Mouse (Mus musculus) midbrain, embryonic 12.5 days (tissue): ENCODE measurements around the gene Tbxas1. TPM values are rescaled to one million over a fixed set of nuclear protein-coding genes. Genes with fewer than 3 reads are reported as not detected.

ENCODE experiments used
- ATAC-seq: fragments of 200-750 bp; cut with Nextera tagmentation; 2 replicates; pipeline ENCODE4 v1.8.0; 2017; ENCODE audit warnings: low read depth, moderate TSS enrichment, moderate library complexity; ENCODE audit not compliant: low FRiP score
- H3K27ac ChIP-seq: fragments of 300-500 bp; sonication (generic); replicated peaks from 2 replicates; pipeline ENCODE4 v1.5.1; 2016; ENCODE audit warnings: mild to moderate bottlenecking
- H3K27me3 ChIP-seq: fragments of 300-500 bp; sonication (generic); 2 replicates; pipeline ENCODE4 v1.6.1; 2016; ENCODE audit warnings: mild to moderate bottlenecking
- H3K36me3 ChIP-seq: fragments of 300-500 bp; sonication (generic); 2 replicates; pipeline ENCODE4 v1.6.1; 2016
- H3K4me1 ChIP-seq: fragments of 300-500 bp; sonication (generic); 2 replicates; pipeline ENCODE4 v1.6.1; 2016
- H3K4me2 ChIP-seq: fragments of 300-500 bp; sonication (generic); replicated peaks from 2 replicates; pipeline ENCODE4 v1.6.1; 2016; ENCODE audit warnings: mild to moderate bottlenecking, moderate library complexity
- H3K4me3 ChIP-seq: fragments of 300-500 bp; sonication (generic); 2 replicates; pipeline ENCODE4 v1.5.1; 2016; ENCODE audit warnings: mild to moderate bottlenecking
- H3K9ac ChIP-seq: fragments of 300-500 bp; sonication (generic); replicated peaks from 2 replicates; pipeline ENCODE4 v1.6.1; 2016; ENCODE audit warnings: mild to moderate bottlenecking, moderate library complexity
- H3K9me3 ChIP-seq: fragments of 300-500 bp; sonication (generic); 2 replicates; pipeline ENCODE4 v1.6.1; 2016; ENCODE audit warnings: mild to moderate bottlenecking
- WGBS: fragments of 180-500 bp; shearing (Covaris S2); methylation state at CpG from one replicate; pipeline ENCODE4 v1.1.7; 2016; 5-methylcytosine and 5-hydroxymethylcytosine counted together
- polyA plus RNA-seq: library from polyadenylated mRNA; unstranded; fragments of >200 nt; fragmentation: Nextera tagmentation; extraction: Ambion mirVana; gene quantifications from 2 replicates; pipeline ENCODE4 v1.2.1, GENCODE M21; 2016

Gene Tbxas1
- polyA plus RNA-seq, 1 experiment from 2014 or later: 2.2 TPM

DNA sequence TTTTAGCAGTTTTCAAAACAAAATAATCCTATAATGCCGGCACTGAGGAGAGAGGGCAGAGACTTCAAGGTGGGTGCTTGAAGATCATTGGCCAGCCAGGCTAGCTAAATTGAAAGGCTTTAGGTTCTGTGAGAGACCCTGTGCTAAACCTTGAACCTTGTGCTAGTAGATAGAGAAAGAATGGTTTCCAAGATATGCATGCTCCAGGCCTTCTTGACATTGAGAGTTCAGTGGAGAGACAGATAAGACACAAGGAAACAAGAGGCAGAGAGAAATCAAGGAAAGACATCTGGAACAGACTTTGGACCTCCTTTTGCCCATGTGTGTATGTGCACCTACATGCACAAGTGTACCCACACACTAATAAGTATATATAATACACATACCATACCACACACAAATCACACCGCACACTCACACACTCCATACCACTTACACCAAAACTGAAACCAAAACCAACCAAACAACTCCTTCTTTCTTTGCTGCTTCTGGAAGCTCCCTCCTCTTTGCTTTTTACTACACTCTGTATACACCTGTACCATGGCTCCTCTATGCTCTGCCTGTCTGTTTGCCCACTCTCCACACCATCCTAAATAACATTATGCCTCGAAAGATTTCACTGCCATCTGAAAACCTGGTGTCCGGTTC lies 25.4 kb downstream of the Tbxas1 start:
- WGBS: 91% methylated on average over 4 of the region's 4 CpGs
- no peak overlapping the region for H3K4me2 ChIP-seq
- H3K4me3 ChIP-seq: no peak overlapping the region
- no peak overlapping the region for H3K9ac ChIP-seq
- no peak for ATAC-seq
- H3K27me3 ChIP-seq: no peaks in the 10 kb centered on the region
- no peak overlapping the region for H3K27ac ChIP-seq
- H3K9me3 ChIP-seq: no peaks in the 10 kb centered on the region
- peaks cover 9% of the 10 kb centered on the region; the same call in 1 of the 2 replicates for H3K4me1 ChIP-seq
- H3K36me3 ChIP-seq: no peaks in the 10 kb centered on the region

DNA sequence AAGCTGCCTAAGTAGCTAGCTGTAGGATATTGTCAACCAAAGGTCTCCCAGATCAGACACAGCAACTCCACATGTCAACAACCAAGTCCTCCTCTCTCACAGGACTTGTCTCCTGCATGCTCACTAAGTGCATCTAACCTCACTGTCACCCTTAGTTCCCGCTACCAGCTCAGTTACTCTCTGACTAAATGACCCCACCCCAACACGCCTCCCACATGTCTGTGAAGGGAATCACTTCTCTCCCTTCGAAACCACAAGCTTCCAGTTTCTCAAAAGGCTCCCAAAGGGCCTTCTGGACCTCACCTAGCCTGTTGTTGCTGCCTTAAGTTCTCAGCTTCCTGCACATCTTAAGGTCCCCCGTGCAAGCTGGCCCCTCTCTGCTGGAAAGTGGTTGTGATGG lies 25.9 kb downstream of the Tbxas1 start:
- no peak overlapping the region for H3K27ac ChIP-seq
- H3K4me3 ChIP-seq: no peak overlapping the region
- no peak for ATAC-seq
- no peaks in the 10 kb centered on the region for H3K36me3 ChIP-seq
- no peak overlapping the region for H3K4me2 ChIP-seq
- H3K27me3 ChIP-seq: no peaks in the 10 kb centered on the region
- peaks cover 9% of the 10 kb centered on the region; the same call in 1 of the 2 replicates for H3K4me1 ChIP-seq
- no peak overlapping the region for H3K9ac ChIP-seq
- WGBS: 84% methylated on average over 4 of the region's 4 CpGs
- no peaks in the 10 kb centered on the region for H3K9me3 ChIP-seq

DNA sequence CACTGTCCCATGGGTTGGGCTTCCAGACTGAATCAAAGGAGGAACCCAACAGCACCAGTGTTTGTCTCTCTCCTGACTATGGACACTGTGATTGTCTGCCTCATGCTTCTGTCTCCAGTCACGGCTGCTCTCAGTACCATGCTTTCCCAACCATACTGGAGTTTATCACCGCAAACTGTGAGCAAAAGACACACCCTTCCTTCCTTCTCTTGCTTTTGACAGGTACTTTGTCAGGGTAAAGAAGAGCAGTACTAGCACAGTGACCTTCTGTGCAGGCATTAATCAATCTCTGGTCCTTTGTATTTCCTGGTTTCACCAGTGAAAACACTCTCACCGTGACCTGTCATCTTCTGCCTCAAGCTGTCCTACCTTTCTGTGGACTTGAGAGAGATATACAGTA lies 26.4 kb downstream of the Tbxas1 start:
- H3K27me3 ChIP-seq: no peaks in the 10 kb centered on the region
- no peaks in the 10 kb centered on the region for H3K36me3 ChIP-seq
- WGBS: 93% methylated on average over 3 of the region's 3 CpGs
- peaks cover 8% of the 10 kb centered on the region; the same call in 1 of the 2 replicates for H3K4me1 ChIP-seq
- H3K4me2 ChIP-seq: no peak overlapping the region
- no peak overlapping the region for H3K4me3 ChIP-seq
- no peak overlapping the region for H3K9ac ChIP-seq
- H3K27ac ChIP-seq: no peak overlapping the region
- ATAC-seq: no peak
- H3K9me3 ChIP-seq: no peaks in the 10 kb centered on the region

DNA sequence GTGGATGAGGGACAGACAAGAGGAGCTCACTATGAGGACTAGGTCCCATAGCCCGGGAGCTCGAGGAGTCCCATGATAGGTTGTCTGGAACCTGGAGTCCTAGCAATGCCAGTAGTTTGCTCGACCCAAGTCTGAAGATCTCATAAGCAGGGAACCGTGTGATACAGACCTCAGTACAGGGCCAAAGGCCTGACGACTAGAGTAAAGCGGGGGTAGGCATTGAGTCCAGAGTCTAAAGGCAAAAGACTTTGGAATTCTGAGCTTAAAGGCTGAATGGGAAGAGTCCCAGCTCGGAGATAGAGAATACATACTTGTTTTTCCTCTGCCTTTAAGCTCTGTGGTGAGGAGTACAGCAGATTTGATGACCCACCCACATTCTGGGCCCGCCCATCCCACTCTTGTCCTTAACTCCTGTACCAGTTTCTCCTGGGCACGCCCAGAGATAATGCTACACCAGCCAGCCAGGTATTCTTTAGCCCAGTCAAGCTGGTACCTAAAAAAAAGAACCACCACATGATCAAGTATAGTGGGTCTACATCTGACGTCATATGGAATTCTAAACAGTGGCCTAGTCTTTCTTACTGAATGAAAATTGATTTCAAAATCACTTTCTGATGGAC lies 27.7 kb downstream of the Tbxas1 start:
- WGBS: 88% methylated on average over 10 of the region's 10 CpGs
- no peaks in the 10 kb centered on the region for H3K36me3 ChIP-seq
- ATAC-seq: no peak
- no peak overlapping the region for H3K4me3 ChIP-seq
- no peak overlapping the region for H3K27ac ChIP-seq
- H3K27me3 ChIP-seq: no peaks in the 10 kb centered on the region
- no peak overlapping the region for H3K4me2 ChIP-seq
- H3K9me3 ChIP-seq: no peaks in the 10 kb centered on the region
- H3K4me1 ChIP-seq: no peaks in the 10 kb centered on the region
- H3K9ac ChIP-seq: no peak overlapping the region

DNA sequence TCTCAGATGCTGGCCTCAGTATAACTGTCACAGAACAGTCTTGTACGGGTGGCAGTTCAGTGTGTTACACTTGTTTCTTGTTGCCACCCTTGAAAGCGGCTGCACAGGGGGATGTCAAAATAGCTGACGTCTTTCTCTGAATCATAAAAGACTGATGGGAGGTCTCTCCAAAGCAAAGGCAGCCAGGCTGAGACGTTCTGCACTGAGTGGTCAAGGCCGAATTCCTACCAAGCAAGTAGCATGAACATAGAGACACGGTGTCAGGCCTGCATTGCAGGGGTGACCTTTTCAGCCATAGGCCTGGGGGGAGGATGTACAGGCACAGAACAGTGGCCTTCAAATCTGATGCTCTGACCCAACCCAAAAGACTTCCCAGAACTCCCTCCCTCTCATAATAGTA lies 30.8 kb downstream of the Tbxas1 start:
- Histone ChIP-seq H3K9ac (no peak overlapping the region), H3K4me3 (no peak overlapping the region), H3K9me3 (no peaks in the 10 kb centered on the region), H3K4me2 (no peak overlapping the region), H3K4me1 (no peaks in the 10 kb centered on the region), H3K36me3 (no peaks in the 10 kb centered on the region), H3K27ac (no peak overlapping the region), H3K27me3 (no peaks in the 10 kb centered on the region)
- WGBS: 68% methylated on average over 6 of the region's 6 CpGs
- ATAC-seq: no peak

DNA sequence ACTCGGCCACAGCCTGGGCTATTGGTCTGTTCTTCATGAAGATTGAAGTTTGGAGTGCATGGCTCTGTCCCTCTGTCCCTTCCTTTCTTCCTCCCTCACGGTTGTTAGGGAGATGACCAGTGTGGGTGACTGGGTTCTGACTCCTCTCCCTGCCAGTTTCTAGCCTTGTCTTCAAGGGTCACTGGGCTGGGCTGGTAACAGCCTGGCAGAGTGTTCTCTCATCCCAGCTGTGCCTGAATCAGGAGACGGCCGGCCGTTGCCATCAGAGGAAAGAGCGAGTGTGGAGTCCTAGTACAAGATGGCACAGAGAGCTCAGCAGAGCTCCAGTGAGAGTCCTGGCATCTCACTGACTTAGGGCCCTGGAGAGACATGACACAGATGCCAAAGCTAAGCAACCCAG lies 33.2 kb downstream of the Tbxas1 start:
- H3K4me3 ChIP-seq: no peak overlapping the region
- no peak overlapping the region for H3K4me2 ChIP-seq
- peaks cover 6% of the 10 kb centered on the region; the same call in 1 of the 2 replicates for H3K4me1 ChIP-seq
- WGBS: 91% methylated on average over 6 of the region's 6 CpGs
- no peaks in the 10 kb centered on the region for H3K36me3 ChIP-seq
- H3K9me3 ChIP-seq: no peaks in the 10 kb centered on the region
- H3K9ac ChIP-seq: no peak overlapping the region
- H3K27me3 ChIP-seq: no peaks in the 10 kb centered on the region; the same call in 1 of the 2 replicates
- no peak for ATAC-seq
- H3K27ac ChIP-seq: no peak overlapping the region

DNA sequence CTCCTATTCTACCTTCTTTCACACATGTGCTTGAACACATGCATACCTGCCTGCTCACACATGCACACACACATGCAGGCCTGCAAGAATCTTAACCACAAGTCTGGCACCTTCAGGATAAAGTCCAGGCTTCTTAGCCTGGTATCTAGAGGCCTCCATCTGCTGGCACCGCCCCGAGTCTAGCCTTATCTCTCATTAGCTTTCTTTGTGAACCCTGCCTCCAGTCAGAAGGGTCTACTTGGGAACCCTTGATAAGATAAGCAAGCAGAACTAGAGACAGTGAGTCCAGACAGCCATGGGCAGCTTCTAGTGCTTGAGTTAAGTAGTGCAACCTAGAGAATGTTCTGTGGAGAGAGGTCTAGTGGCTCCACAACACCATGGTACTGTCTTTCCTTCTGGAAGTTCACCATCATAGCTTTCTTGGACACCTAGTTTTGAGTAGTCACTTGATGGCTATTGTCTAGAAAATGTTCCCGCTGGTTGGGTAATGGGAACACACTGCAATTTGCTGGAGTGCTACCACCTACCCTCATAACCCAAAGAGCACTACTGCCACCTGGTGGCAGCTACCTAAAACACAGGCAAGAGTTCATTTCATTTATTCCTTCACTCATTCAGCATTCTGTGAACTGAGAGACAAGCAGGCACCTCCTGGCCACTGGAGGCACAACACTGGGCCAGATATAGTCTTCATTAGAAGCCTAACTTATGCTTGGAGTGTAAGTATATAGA lies 35.8 kb downstream of the Tbxas1 start:
- WGBS: 70% methylated on average over 3 of the region's 3 CpGs
- Histone ChIP-seq H3K4me3 (no peak overlapping the region), H3K9ac (no peak overlapping the region), H3K36me3 (no peaks in the 10 kb centered on the region), H3K4me2 (no peak overlapping the region), H3K4me1 (peaks cover 14% of the 10 kb centered on the region; the same call in 1 of the 2 replicates), H3K9me3 (no peaks in the 10 kb centered on the region), H3K27ac (no peak overlapping the region), H3K27me3 (no peaks in the 10 kb centered on the region; the same call in none of the 2 replicates)
- no peak for ATAC-seq

DNA sequence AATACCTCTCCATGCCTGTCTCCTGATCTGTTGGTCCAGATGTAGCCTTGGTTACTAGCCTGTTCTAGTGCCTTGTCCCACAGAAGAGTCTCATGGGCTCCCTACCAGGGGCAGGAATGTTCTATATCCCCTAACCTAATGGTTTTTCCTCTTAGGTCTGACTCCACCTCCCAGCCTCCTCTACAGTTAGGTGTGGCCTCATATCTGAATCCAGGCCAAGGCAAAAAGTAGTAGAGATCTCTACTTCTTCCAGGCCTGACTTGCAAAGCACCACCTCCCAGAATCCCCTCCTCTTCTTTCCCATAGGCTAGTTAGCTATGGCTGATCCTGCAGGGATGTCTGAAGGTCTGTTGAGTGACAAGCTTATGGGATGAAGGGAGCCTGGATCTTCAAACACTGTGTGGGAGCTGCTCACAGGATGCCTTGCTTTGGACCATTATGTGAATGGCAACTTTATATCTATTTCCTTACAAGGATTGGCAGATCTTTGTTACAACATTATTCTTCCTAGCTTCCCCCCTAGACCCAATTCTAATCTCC lies 37.0 kb downstream of the Tbxas1 start:
- no peak overlapping the region for H3K27ac ChIP-seq
- no peaks in the 10 kb centered on the region for H3K9me3 ChIP-seq
- no peak for ATAC-seq
- H3K4me3 ChIP-seq: no peak overlapping the region
- no peaks in the 10 kb centered on the region for H3K36me3 ChIP-seq
- H3K4me1 ChIP-seq: peaks cover 14% of the 10 kb centered on the region; the same call in 1 of the 2 replicates
- no peaks in the 10 kb centered on the region; the same call in none of the 2 replicates for H3K27me3 ChIP-seq
- H3K4me2 ChIP-seq: no peak overlapping the region
- no peak overlapping the region for H3K9ac ChIP-seq

DNA sequence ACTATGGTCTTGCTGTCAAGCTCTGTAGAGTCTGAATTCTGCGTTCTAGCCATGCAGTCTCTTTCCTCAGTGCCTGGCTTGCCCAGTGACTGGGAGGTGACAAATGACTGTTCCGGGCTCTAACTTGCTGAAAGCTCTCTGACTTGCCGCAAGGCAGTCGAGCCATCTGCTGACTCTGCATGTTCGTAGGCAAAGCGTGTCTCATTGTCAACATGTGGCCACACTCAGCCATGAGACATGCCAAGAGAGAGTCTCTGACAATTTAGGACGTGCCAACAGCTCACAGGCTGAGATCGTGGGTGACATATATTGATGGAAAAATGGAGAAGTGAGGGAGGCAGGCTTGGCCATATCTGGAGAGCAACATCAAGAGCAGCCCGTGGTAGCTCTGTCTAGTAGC lies 37.6 kb downstream of the Tbxas1 start:
- no peak overlapping the region for H3K9ac ChIP-seq
- 88% methylated on average over 9 of the region's 9 CpGs for WGBS
- H3K4me1 ChIP-seq: peaks cover 14% of the 10 kb centered on the region; the same call in 1 of the 2 replicates
- H3K9me3 ChIP-seq: no peaks in the 10 kb centered on the region
- H3K4me3 ChIP-seq: no peak overlapping the region
- H3K27me3 ChIP-seq: no peaks in the 10 kb centered on the region; the same call in none of the 2 replicates
- no peak overlapping the region for H3K4me2 ChIP-seq
- H3K36me3 ChIP-seq: no peaks in the 10 kb centered on the region
- no peak overlapping the region for H3K27ac ChIP-seq
- ATAC-seq: no peak

DNA sequence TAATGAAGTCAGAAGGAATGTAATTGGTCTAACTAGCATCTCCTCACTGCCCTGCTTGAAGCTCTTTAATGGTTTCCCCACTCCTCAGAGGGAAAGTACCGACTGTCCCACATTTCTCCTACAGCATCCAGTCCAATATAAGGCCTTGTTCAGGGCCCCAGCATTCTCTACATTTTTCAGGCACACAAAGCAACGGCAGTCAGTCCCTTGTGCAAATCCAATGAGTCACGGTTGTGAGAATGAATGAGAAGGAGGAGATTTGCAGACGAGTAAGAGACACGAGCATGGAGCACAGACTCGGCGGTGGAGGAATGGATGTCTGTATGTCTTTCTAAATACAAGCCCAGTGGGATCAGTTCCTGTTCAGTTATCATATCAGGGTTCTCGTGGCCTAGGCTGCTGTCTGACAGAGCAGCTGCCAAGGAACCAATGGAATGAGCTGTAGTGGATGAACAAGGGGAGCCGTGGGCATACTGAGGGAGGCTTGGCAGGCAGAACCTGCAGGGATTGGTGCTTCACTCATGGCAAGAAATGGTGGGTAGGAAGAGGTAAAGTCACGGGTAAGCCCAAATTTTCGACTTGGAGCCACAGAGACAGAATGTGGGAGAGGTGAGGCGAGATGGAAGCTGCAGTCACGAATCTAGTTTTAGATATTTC lies 38.3 kb downstream of the Tbxas1 start:
- WGBS: 51% methylated on average over 13 of the region's 13 CpGs
- Histone ChIP-seq H3K4me1 (peaks cover 14% of the 10 kb centered on the region; the same call in 1 of the 2 replicates), H3K27ac (peak overlapping the region; percentile 58), H3K36me3 (no peaks in the 10 kb centered on the region), H3K9ac (no peak overlapping the region), H3K4me2 (peak overlapping the region; percentile 16; the same call in 1 of the 2 replicates), H3K9me3 (no peaks in the 10 kb centered on the region), H3K4me3 (no peak overlapping the region), H3K27me3 (no peaks in the 10 kb centered on the region; the same call in none of the 2 replicates)
- peak; percentile 50; the same call in 1 of the 2 replicates for ATAC-seq

DNA sequence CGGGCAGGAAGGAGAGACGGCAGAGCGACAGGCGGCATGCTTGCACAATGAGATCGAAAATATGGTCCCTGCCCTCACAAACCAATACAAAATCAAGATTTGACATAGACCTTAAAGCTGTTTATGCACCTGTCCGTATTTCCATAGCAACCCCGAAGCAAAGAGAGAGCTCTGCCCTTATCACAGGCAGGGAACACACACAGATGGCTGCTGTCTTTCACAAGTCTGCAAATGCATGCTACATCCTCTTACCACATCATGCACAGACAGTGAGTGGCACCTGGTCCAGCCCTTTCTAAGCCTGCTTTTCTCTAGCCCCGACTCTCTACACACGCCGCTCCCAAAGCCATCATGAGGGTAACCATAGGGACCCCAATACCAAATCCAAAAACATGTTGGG lies 39.0 kb downstream of the Tbxas1 start:
- WGBS: 62% methylated on average over 10 of the region's 10 CpGs
- Histone ChIP-seq H3K36me3 (no peaks in the 10 kb centered on the region), H3K4me3 (no peak overlapping the region), H3K9me3 (no peaks in the 10 kb centered on the region), H3K27ac (peak overlapping the region; percentile 58), H3K9ac (no peak overlapping the region), H3K4me2 (no peak overlapping the region), H3K4me1 (peaks cover 14% of the 10 kb centered on the region; the same call in 1 of the 2 replicates), H3K27me3 (no peaks in the 10 kb centered on the region; the same call in none of the 2 replicates)
- no peak for ATAC-seq
